Mouse (Mus musculus) cerebellum, postnatal 36 days (tissue): ENCODE data around the gene Ppp1r15b.
A peak's percentile ranks its signal among the peaks of the same experiment; 100 is the strongest.

Source experiments
- DNase-seq, 2 experiments: peaks; one replicate each; pipeline ENCODE4 v3.0.0; 2021 to 2022; ENCODE audit warnings: mixed read lengths in 2 of 2

Gene Ppp1r15b

DNA sequence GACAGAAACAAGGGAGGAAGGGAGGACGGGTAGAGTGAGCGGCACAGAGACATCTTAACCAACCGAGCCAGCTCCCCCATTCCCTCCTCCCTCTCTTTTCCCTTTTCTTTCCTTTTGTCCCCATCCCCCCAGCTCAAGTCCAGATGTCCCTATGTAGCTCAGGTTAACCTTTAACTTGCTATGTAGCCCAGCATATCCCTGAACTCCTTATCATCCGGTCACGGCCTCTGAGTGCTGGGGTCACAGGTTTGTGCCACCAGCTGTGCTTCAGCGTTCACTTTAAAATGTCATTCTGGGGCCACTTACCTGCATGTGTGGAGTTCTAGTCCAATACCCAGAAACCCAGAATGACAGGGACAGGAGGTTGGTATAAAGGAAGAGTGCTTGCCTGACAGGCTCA, 6.8 kb upstream of the Ppp1r15b start:
- no peak for DNase-seq

GRCm38 (mm10) chr1:133125640-133126364, 5.1 kb upstream of the Ppp1r15b start:
- DNase-seq = no peak

GRCm38 (mm10) chr1:133126365-133126740, 4.6 kb upstream of the Ppp1r15b start:
- DNase-seq = no peak

GRCm38 (mm10) chr1:133127328-133127727, 3.6 kb upstream of the Ppp1r15b start:
- no peak for DNase-seq

DNA sequence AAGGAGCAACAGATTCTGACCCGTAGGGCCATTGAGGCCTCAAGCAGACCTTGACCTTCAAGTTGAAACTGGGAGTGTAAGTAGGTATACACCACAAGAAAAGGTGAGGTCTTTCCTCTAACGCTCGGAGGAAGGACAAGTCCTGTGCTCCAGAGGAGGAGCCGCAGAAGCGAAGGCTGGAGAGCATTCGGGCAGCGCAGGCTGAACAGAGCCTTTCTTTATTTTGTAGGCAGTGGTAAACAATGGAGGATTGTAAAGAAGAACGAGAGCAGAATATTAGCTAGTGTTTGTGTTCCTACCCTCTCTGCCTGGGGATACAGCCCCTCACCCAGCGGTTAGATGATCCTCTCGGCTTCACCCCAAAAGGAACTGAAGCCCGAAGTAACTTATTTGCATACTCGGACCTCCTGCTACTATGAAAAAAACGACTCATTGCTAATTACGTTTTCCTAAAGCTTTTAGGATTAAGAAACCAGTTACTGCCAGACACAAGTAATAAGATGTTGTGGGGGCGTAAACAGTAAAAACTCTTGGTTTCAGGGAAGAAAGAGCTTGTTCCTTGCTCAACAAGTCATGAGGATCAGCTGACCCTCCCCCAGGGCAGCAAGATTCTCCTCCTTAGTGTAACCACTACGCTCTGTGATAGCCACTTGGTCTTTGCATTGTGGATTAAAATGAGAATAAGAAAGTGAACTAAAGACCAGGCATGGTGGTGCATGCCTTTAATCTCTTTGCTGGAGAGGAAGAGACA, 1.3 kb upstream of the Ppp1r15b start:
- DNase-seq = no peak

GRCm38 (mm10) chr1:133131561-133131905, 590 bp downstream of the Ppp1r15b start:
- DNase-seq = no peak

GRCm38 (mm10) chr1:133131936-133132335, 993 bp downstream of the Ppp1r15b start:
- DNase-seq = peak; percentile 14 to 30

- peak in 1 of 2 experiments; percentile 6 for DNase-seq
Observed at GRCm38 (mm10) chr1:133132388-133133326, 1.7 kb downstream of the Ppp1r15b start.

GRCm38 (mm10) chr1:133133425-133133824, 2.5 kb downstream of the Ppp1r15b start:
- DNase-seq = no peak

- no peak for DNase-seq
Observed at GRCm38 (mm10) chr1:133134071-133134470, 3.1 kb downstream of the Ppp1r15b start.

- no peak for DNase-seq
Observed at GRCm38 (mm10) chr1:133134881-133135280, 3.9 kb downstream of the Ppp1r15b start.

DNA sequence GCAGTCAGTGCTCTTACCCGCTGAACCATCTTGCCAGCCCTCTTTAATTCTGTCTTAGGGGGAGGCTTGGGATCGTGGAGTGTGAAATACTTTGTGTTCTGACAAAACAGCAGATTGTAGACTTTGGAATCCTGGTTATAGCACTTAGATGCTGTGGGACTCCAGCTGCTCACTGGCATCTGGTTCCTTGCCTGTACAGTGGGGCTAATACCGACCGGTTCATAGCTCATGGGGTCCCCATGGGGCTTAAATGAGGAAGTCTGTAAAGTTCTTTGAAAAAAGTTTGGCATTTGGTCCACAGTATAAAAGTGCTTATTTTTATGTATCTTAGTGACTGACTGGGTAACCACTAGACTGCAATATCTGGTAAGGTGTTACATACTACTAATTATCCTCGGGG, 4.9 kb downstream of the Ppp1r15b start:
- no peak for DNase-seq

DNA sequence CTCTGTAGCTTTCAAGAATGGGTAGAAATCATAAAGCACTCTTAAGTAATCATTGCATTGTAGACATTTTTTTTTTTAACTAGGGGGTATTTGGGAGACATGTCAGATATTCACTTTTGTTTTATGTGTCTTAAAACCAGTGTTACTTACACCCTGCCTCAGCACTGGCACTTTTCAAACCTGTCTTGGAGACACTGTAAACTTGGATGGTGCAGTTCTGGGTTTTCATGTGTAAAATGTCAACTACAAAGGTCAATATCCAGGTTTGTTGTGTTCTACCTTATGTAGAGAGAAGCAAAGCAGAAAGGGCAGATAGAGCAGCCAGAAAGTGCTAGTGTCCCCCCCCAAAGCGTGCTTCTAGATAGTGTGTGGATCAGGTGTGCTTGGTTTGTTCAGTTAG, 7.5 kb downstream of the Ppp1r15b start:
- DNase-seq = no peak

GRCm38 (mm10) chr1:133146014-133147009, 15.4 kb downstream of the Ppp1r15b start:
- DNase-seq = peak; percentile 37 to 49

DNA sequence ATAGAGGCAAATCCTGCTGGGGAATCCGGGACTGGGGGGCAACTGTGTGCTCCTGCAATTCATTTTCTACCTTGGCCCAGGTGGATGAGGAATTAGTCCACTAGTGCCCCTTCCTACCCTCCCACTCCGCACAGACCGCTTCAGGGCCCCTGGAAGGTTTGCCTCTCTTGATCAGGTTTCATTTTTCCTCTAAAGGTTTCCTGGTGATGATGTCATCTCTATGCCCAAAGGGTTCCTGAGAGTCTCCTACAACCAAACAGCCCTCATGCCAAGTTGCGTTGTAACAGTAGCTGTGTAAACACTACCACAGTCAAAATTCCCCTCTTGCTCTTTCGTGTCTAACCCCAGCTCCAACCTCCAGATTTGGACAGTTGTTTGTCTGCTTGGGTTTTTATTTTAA, 16.4 kb downstream of the Ppp1r15b start:
- no peak for DNase-seq

DNA sequence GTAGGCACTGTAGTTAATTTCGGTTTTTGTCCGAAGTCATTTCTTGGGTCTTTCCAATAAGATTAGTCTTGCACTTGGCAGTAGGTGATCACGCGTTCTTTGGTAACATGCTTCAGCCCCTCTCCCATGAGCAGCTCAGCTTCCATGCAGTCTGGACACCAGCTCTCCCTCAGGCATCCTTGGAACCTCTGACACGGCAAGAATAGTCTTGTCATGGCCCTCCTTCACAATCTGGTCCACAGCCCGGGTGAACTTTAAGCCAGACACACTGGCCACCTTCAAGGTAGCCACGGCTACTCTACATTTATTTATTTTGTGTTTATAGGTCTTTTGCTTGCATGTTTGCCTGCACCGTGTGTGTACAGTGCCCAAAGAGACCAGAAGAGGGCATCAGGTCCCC, 17.2 kb downstream of the Ppp1r15b start:
- no peak for DNase-seq

DNA sequence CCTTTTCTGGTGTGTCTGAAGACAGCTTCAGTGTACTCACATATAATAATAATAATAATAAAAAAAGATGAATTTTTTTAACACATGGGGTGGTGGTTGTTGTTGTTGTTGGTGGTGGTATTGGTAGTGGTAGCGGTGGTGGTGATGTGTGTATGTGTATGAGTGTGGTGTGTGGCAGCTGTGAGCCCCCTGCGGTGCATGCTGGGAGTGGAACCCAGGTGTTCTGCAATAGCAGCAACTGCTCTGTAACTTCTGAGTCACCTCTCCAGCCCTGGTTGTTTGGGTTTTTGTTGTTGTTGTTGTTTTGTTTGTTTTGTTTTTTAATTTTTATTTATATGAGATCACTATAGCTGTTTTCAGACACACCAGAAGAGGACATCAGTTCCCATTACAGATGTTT, 19.6 kb downstream of the Ppp1r15b start:
- DNase-seq = no peak

GRCm38 (mm10) chr1:133152213-133152612, 21.3 kb downstream of the Ppp1r15b start:
- no peak for DNase-seq

- no peak for DNase-seq
Observed at GRCm38 (mm10) chr1:133155270-133155669, 24.3 kb downstream of the Ppp1r15b start.

- DNase-seq = no peak
Observed at GRCm38 (mm10) chr1:133159128-133159564, 28.2 kb downstream of the Ppp1r15b start.

DNA sequence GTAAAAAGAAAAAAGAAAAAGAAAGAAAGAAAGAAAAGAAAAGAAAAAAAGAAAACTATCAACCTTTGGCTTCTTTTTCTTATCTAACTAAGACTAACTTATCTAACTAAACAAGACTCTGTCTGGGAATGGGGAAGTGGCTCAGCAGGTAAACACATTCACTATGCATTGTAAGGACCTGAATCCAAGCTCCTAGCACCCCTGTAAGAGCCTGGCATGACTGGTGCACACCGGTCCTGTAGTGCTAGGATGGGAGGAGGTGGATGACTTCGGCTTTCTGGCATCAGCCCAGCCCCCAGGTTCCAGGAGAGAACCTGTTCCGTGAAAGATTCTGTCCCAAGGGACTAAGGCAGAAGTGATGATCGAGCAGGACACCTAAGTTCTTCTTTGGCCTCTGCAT, 30.6 kb downstream of the Ppp1r15b start:
- DNase-seq = no peak

GRCm38 (mm10) chr1:133162046-133162445, 31.1 kb downstream of the Ppp1r15b start:
- DNase-seq = no peak
